Mouse (Mus musculus) hindbrain, embryonic 16.5 days (tissue): ENCODE results near the gene Mrtfb. TPM values are rescaled to one million over a fixed set of nuclear protein-coding genes. Genes with fewer than 3 reads are reported as not detected.

Experiments
- ATAC-seq: fragments of 200-750 bp; cut with Nextera tagmentation; 2 replicates; pipeline ENCODE4 v1.8.0; 2017; ENCODE audit warnings: moderate TSS enrichment, moderate library complexity
- H3K27ac ChIP-seq: fragments of 300-500 bp; sonication (generic); 2 replicates; pipeline ENCODE4 v1.5.1; 2014; ENCODE audit warnings: low read depth, mild to moderate bottlenecking, control low read depth, low read length, moderate library complexity
- H3K27me3 ChIP-seq: fragments of 300-500 bp; sonication (generic); replicated peaks from 2 replicates; pipeline ENCODE4 v1.6.1; 2014; ENCODE audit warnings: low read length; ENCODE audit not compliant: control insufficient read depth, insufficient read depth
- H3K36me3 ChIP-seq: fragments of 300-500 bp; sonication (generic); 2 replicates; pipeline ENCODE4 v1.6.1; 2014; ENCODE audit warnings: mild to moderate bottlenecking, low read length, moderate library complexity, mixed read lengths; ENCODE audit not compliant: control insufficient read depth, insufficient read depth
- H3K4me1 ChIP-seq: fragments of 300-500 bp; sonication (generic); 2 replicates; pipeline ENCODE4 v1.6.1; 2014; ENCODE audit warnings: low read depth, low read length; ENCODE audit not compliant: control insufficient read depth, insufficient read depth
- H3K4me2 ChIP-seq: fragments of 300-500 bp; sonication (generic); 2 replicates; pipeline ENCODE4 v1.6.1; 2014; ENCODE audit warnings: mild to moderate bottlenecking, low read length, control low read depth, moderate library complexity
- H3K4me3 ChIP-seq: fragments of 300-500 bp; sonication (generic); 2 replicates; pipeline ENCODE4 v1.5.1; 2014; ENCODE audit warnings: mild to moderate bottlenecking, low read length, control low read depth, moderate library complexity
- H3K9ac ChIP-seq: fragments of 300-500 bp; sonication (generic); 2 replicates; pipeline ENCODE4 v1.6.1; 2014; ENCODE audit warnings: low read depth, mild to moderate bottlenecking, control low read depth, low read length, moderate library complexity
- H3K9me3 ChIP-seq: fragments of 300-500 bp; sonication (generic); 2 replicates; pipeline ENCODE4 v1.6.1; 2014; ENCODE audit warnings: mild to moderate bottlenecking, low read length, moderate library complexity; ENCODE audit not compliant: control insufficient read depth
- WGBS: fragments of 180-500 bp; shearing (Covaris S2); extraction: QIAGEN DNeasy Blood & Tissue Kit; methylation state at CpG from one replicate; pipeline ENCODE4 v1.1.7; 2014; 5-methylcytosine and 5-hydroxymethylcytosine counted together
- polyA plus RNA-seq: library from polyadenylated mRNA; unstranded; fragments of >200 nt; fragmentation: Nextera tagmentation; extraction: Ambion mirVana; gene quantifications from 2 replicates; pipeline ENCODE4 v1.2.1, GENCODE M21; 2015

The Mrtfb gene
- polyA plus RNA-seq, 1 experiment from 2014 or later = 10.5 TPM

- 81% methylated on average over 4 of the region's 4 CpGs for WGBS
- H3K9me3 ChIP-seq = no peaks in the 10 kb centered on the region
- no peaks in the 10 kb centered on the region for H3K36me3 ChIP-seq
- no peak overlapping the region for H3K27ac ChIP-seq
- peaks cover 12% of the 10 kb centered on the region for H3K4me1 ChIP-seq
- H3K9ac ChIP-seq = no peak overlapping the region
- H3K4me3 ChIP-seq = no peak overlapping the region
- ATAC-seq = no peak
- H3K4me2 ChIP-seq = no peak overlapping the region
- peaks cover 3% of the 10 kb centered on the region for H3K27me3 ChIP-seq
Observed at GRCm38 (mm10) chr16:13451991-13452390, 195.7 kb downstream of the Mrtfb start.

- 85% methylated on average over 7 of the region's 7 CpGs for WGBS
- Histone ChIP-seq H3K9me3 (no peaks in the 10 kb centered on the region), H3K9ac (no peak overlapping the region), H3K27ac (no peak overlapping the region), H3K4me2 (no peak overlapping the region), H3K4me1 (peaks cover 12% of the 10 kb centered on the region), H3K36me3 (no peaks in the 10 kb centered on the region), H3K4me3 (no peak overlapping the region), H3K27me3 (peaks cover 3% of the 10 kb centered on the region)
- ATAC-seq = no peak
Observed at GRCm38 (mm10) chr16:13452661-13453060, 196.4 kb downstream of the Mrtfb start.

- no peak overlapping the region for H3K4me3 ChIP-seq
- no peak for ATAC-seq
- H3K36me3 ChIP-seq = no peaks in the 10 kb centered on the region
- no peak overlapping the region for H3K4me2 ChIP-seq
- no peak overlapping the region for H3K9ac ChIP-seq
- H3K27ac ChIP-seq = no peak overlapping the region
- H3K27me3 ChIP-seq = peaks cover 3% of the 10 kb centered on the region; the same call in 1 of the 2 replicates
- H3K4me1 ChIP-seq = peaks cover 5% of the 10 kb centered on the region
- 26% methylated on average over 10 of the region's 10 CpGs for WGBS
- H3K9me3 ChIP-seq = no peaks in the 10 kb centered on the region
Observed at GRCm38 (mm10) chr16:13454026-13454600, 197.8 kb downstream of the Mrtfb start.

- Histone ChIP-seq H3K9ac (no peak overlapping the region), H3K9me3 (no peaks in the 10 kb centered on the region), H3K4me3 (no peak overlapping the region), H3K27ac (no peak overlapping the region), H3K27me3 (peaks cover 2% of the 10 kb centered on the region; the same call in 1 of the 2 replicates), H3K4me1 (no peaks in the 10 kb centered on the region; the same call in none of the 2 replicates), H3K4me2 (no peak overlapping the region), H3K36me3 (no peaks in the 10 kb centered on the region)
- ATAC-seq = peak; percentile 34; the same call in 1 of the 2 replicates
Observed at GRCm38 (mm10) chr16:13455560-13455959, 199.3 kb downstream of the Mrtfb start.

GRCm38 (mm10) chr16:13458556-13458955 lies 202.3 kb downstream of the Mrtfb start:
- Histone ChIP-seq H3K4me3 (no peak overlapping the region), H3K36me3 (no peaks in the 10 kb centered on the region), H3K27ac (no peak overlapping the region), H3K4me1 (no peaks in the 10 kb centered on the region), H3K9me3 (no peaks in the 10 kb centered on the region), H3K4me2 (no peak overlapping the region), H3K27me3 (no peaks in the 10 kb centered on the region), H3K9ac (no peak overlapping the region)
- no peak for ATAC-seq

GRCm38 (mm10) chr16:13460071-13460470 lies 203.8 kb downstream of the Mrtfb start:
- 33% methylated on average over 1 of the region's 1 CpGs for WGBS
- no peaks in the 10 kb centered on the region for H3K27me3 ChIP-seq
- no peaks in the 10 kb centered on the region for H3K4me1 ChIP-seq
- no peak overlapping the region for H3K4me2 ChIP-seq
- ATAC-seq = no peak
- H3K27ac ChIP-seq = no peak overlapping the region
- no peak overlapping the region for H3K9ac ChIP-seq
- H3K36me3 ChIP-seq = no peaks in the 10 kb centered on the region
- no peak overlapping the region for H3K4me3 ChIP-seq
- no peaks in the 10 kb centered on the region for H3K9me3 ChIP-seq

GRCm38 (mm10) chr16:13460777-13461408 lies 204.6 kb downstream of the Mrtfb start:
- no peak overlapping the region for H3K9ac ChIP-seq
- WGBS = 64% methylated on average over 3 of the region's 3 CpGs
- H3K4me3 ChIP-seq = no peak overlapping the region
- H3K36me3 ChIP-seq = no peaks in the 10 kb centered on the region
- H3K4me1 ChIP-seq = no peaks in the 10 kb centered on the region
- H3K4me2 ChIP-seq = no peak overlapping the region
- ATAC-seq = no peak
- no peaks in the 10 kb centered on the region for H3K9me3 ChIP-seq
- H3K27me3 ChIP-seq = no peaks in the 10 kb centered on the region
- H3K27ac ChIP-seq = no peak overlapping the region

GRCm38 (mm10) chr16:13464662-13465061 lies 208.4 kb downstream of the Mrtfb start:
- no peak overlapping the region for H3K4me3 ChIP-seq
- no peak overlapping the region for H3K27ac ChIP-seq
- no peaks in the 10 kb centered on the region for H3K36me3 ChIP-seq
- ATAC-seq = no peak
- H3K9me3 ChIP-seq = no peaks in the 10 kb centered on the region
- no peak overlapping the region for H3K4me2 ChIP-seq
- no peaks in the 10 kb centered on the region for H3K27me3 ChIP-seq
- H3K4me1 ChIP-seq = no peaks in the 10 kb centered on the region
- 85% methylated on average over 5 of the region's 5 CpGs for WGBS
- no peak overlapping the region for H3K9ac ChIP-seq
